Mouse (Mus musculus) common myeloid progenitor, adult 5-6 weeks (primary cell): ENCODE data around the gene Ackr3. TPM values are rescaled to one million over a fixed set of nuclear protein-coding genes. Genes with fewer than 3 reads are reported as not detected.

Experiments
- ATAC-seq: replicated peaks from 2 replicates; pipeline ENCODE4 v1.8.0; 2016; ENCODE audit warnings: low read depth, mild to moderate bottlenecking, moderate TSS enrichment, inconsistent platforms; ENCODE audit not compliant: poor library complexity, severe bottlenecking
- total RNA-seq: library from RNA; stranded (forward); fragments of 200-1000, 187-1606 nt; gene quantifications from 2 replicates; pipeline ENCODE4 v1.2.3, GENCODE M21; 2017

The Ackr3 gene
- not detected in 2 replicates for total RNA-seq

GRCm38 (mm10) chr1:90203783-90204690, at the start of gene Ackr3:
TSS of gene Ackr3 (plus strand) at chr1:90203980.
- ATAC-seq = peak; percentile 88

- ATAC-seq = no peak
Measured at GRCm38 (mm10) chr1:90156589-90156988, 47.2 kb upstream of the Ackr3 start.

GRCm38 (mm10) chr1:90159927-90160326, 43.9 kb upstream of the Ackr3 start:
- 0 out of 2 replicates have a peak, but pooled peaks have one; percentile 8 for ATAC-seq

GRCm38 (mm10) chr1:90161623-90162022, 42.2 kb upstream of the Ackr3 start:
- no peak for ATAC-seq

GRCm38 (mm10) chr1:90162379-90162857, 41.4 kb upstream of the Ackr3 start:
- ATAC-seq = no peak

GRCm38 (mm10) chr1:90163161-90163560, 40.6 kb upstream of the Ackr3 start:
- no peak for ATAC-seq

- ATAC-seq = no peak
Measured at GRCm38 (mm10) chr1:90164319-90164718, 39.5 kb upstream of the Ackr3 start.

GRCm38 (mm10) chr1:90174338-90174737, 29.4 kb upstream of the Ackr3 start:
- ATAC-seq = no peak

GRCm38 (mm10) chr1:90176223-90176622, 27.6 kb upstream of the Ackr3 start:
- no peak for ATAC-seq

GRCm38 (mm10) chr1:90177565-90177964, 26.2 kb upstream of the Ackr3 start:
- no peak for ATAC-seq

GRCm38 (mm10) chr1:90177978-90178377, 25.8 kb upstream of the Ackr3 start:
- ATAC-seq = no peak

GRCm38 (mm10) chr1:90180479-90180878, 23.3 kb upstream of the Ackr3 start:
- ATAC-seq = no peak

- ATAC-seq = no peak
Measured at GRCm38 (mm10) chr1:90180966-90181699, 22.6 kb upstream of the Ackr3 start.

- ATAC-seq = no peak
Measured at GRCm38 (mm10) chr1:90182521-90182920, 21.3 kb upstream of the Ackr3 start.

GRCm38 (mm10) chr1:90183602-90184001, 20.2 kb upstream of the Ackr3 start:
- no peak for ATAC-seq

- ATAC-seq = no peak
Measured at GRCm38 (mm10) chr1:90186173-90186572, 17.6 kb upstream of the Ackr3 start.

- ATAC-seq = no peak
Measured at GRCm38 (mm10) chr1:90186874-90187273, 16.9 kb upstream of the Ackr3 start.

GRCm38 (mm10) chr1:90189046-90189445, 14.7 kb upstream of the Ackr3 start:
- ATAC-seq = no peak

- ATAC-seq = no peak
Measured at GRCm38 (mm10) chr1:90201246-90201645, 2.5 kb upstream of the Ackr3 start.

GRCm38 (mm10) chr1:90201655-90202054, 2.1 kb upstream of the Ackr3 start:
- no peak for ATAC-seq
